Mouse (Mus musculus) thymus, adult 2 months (tissue): ENCODE results near the gene Hist1h3b. TPM values are rescaled to one million over a fixed set of nuclear protein-coding genes. Genes with fewer than 3 reads are reported as not detected.
"Not testable (repeated sequence)": the region's sequence is repeated elsewhere in the genome, so short reads cannot be mapped to it uniquely, and the experiment has no call there.

Experiments
- DNase-seq: peaks from one replicate; pipeline ENCODE4 v3.0.0; 2021
- H3K27ac ChIP-seq: fragments of 200-500 bp; 2 replicates; pipeline ENCODE4 v1.5.1; 2012; ENCODE audit warnings: low read length, control low read depth; ENCODE audit not compliant: control insufficient read depth, insufficient read depth
- H3K27me3 ChIP-seq: fragments of 200-500 bp; 2 replicates; pipeline ENCODE4 v1.6.1; 2012; ENCODE audit warnings: mild to moderate bottlenecking, low read length, moderate library complexity, mixed read lengths; ENCODE audit not compliant: control insufficient read depth, insufficient read depth
- H3K36me3 ChIP-seq: fragments of 200-500 bp; 2 replicates; pipeline ENCODE4 v1.6.1; 2012; ENCODE audit warnings: mild to moderate bottlenecking, low read length, moderate library complexity; ENCODE audit not compliant: control insufficient read depth, insufficient read depth
- H3K4me1 ChIP-seq: fragments of 200-500 bp; replicated peaks from 2 replicates; pipeline ENCODE4 v1.6.1; 2012; ENCODE audit warnings: low read length; ENCODE audit not compliant: control insufficient read depth, insufficient read depth
- H3K4me3 ChIP-seq: fragments of 200-500 bp; 2 replicates; pipeline ENCODE4 v1.5.1; 2012; ENCODE audit warnings: mild to moderate bottlenecking, low read length, control low read depth, moderate library complexity; ENCODE audit not compliant: control insufficient read depth, insufficient read depth
- CTCF ChIP-seq: fragments of 200-500 bp; IDR thresholded peaks from 2 replicates; pipeline ENCODE4 v1.5.1; 2012; ENCODE audit warnings: mild to moderate bottlenecking, control low read depth, low read length, moderate library complexity, borderline replicate concordance; ENCODE audit not compliant: control insufficient read depth, poor library complexity, insufficient read depth; ENCODE audit errors: extremely low read depth
- POLR2A ChIP-seq: fragments of 200-500 bp; IDR thresholded peaks from 2 replicates; pipeline ENCODE4 v1.6.1; 2012; ENCODE audit warnings: mild to moderate bottlenecking, low read length, control low read depth, moderate library complexity; ENCODE audit not compliant: control insufficient read depth, poor library complexity, insufficient read depth; ENCODE audit errors: extremely low read depth
- WGBS: fragments of 180-500 bp; shearing (Covaris S2); methylation state at CpG from one replicate; pipeline ENCODE4 v1.1.7; 2018; 5-methylcytosine and 5-hydroxymethylcytosine counted together
- polyA plus RNA-seq: library from polyadenylated mRNA; depleted of rRNA; stranded (reverse); fragments of >200 nt; gene quantifications from 2 replicates; pipeline ENCODE4 v1.2.3, GENCODE M21; 2012

The Hist1h3b gene
- polyA plus RNA-seq, 1 experiment = 529 TPM

DNA sequence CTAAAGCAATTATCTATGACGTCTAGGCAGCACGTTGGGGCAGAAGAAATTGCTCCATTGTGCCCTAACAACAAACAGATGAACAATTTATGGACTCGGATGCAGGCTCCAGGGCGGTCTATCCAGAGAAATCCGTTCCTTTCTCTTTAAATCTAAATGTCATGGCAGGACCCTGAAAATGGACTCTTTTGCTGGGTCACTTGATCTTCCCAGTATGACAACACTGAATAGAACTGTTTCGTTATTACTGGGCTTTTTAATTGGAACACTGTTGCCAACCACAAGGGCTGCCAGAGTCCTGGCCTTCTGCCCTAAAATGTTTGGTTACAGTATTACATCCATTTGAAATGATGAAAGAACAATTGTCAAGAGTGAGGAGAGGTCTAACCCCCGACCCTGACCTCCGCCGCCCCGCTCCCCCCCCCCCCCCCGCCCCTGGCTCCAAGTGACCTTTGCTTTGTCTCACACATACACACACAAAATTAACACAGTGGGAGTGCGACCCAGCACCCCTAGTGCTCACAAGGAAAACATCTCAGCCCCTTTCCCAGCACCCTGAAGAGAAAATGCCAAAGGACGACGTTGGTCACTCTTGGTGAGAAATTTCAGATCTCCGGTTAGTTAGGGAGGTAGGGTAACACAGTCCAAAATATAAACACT lies 42.2 kb upstream of the Hist1h3b start:
- TF ChIP-seq POLR2A = no peak
- no peak for TF ChIP-seq CTCF
- no peak for DNase-seq
- WGBS = 39% methylated on average over 15 of the region's 15 CpGs
- Histone ChIP-seq H3K4me3 (peak overlapping the region; percentile 56), H3K36me3 (no peaks in the 10 kb centered on the region), H3K27me3 (no peaks in the 10 kb centered on the region), H3K27ac (peak overlapping the region; percentile 74), H3K4me1 (peaks cover 8% of the 10 kb centered on the region)

DNA sequence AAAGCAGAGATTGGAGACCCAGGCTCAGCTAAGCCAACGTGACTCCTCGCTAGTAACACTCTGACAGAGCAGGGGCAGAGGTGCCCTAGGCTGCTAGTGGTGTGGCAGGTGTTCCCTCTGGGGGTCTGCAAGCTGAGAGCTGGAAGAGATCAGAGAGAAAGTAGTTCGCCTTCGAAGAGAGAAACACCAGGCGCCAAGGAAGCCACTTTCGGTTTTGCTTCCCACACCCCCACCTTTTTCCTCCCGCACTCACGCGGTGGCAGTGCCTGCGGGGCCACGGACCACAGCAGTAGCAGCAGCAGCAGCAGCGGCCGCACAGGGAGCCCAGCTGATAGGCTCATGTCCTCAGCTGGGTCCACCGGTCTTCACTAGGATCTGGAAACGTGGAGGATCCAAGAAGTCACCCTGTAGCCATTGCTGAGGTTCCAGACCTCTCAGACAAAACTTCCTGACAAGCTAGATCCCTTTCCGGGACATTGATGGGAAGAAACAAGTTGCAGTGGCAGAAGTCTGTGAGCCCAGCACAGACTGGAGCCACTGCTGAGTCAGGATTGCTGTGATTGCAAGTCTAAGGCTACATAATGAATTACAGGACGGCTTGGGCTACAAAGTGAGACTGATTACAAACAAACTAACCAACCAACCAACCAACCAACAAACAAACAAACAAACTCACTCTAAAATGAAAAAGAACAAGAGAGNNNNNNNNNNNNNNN lies 41.5 kb upstream of the Hist1h3b start, which contains the start of gene Hfe:
Hfe (minus strand) TSS at position 481 of the 716 bp plus-strand sequence.
- H3K27ac ChIP-seq = peak within 1 kb of the TSS; percentile 74
- H3K4me3 ChIP-seq = peak within 1 kb of the TSS; percentile 56
- no peak for TF ChIP-seq CTCF
- peak; percentile 50; the same call in 1 of the 2 replicates for TF ChIP-seq POLR2A
- no peaks in the 10 kb centered on the region for H3K27me3 ChIP-seq
- 4% methylated on average over 17 of the region's 17 CpGs for WGBS
- peak; percentile 74 for DNase-seq
- no peaks in the 10 kb centered on the region for H3K36me3 ChIP-seq
- peaks cover 8% of the 10 kb centered on the region for H3K4me1 ChIP-seq

DNA sequence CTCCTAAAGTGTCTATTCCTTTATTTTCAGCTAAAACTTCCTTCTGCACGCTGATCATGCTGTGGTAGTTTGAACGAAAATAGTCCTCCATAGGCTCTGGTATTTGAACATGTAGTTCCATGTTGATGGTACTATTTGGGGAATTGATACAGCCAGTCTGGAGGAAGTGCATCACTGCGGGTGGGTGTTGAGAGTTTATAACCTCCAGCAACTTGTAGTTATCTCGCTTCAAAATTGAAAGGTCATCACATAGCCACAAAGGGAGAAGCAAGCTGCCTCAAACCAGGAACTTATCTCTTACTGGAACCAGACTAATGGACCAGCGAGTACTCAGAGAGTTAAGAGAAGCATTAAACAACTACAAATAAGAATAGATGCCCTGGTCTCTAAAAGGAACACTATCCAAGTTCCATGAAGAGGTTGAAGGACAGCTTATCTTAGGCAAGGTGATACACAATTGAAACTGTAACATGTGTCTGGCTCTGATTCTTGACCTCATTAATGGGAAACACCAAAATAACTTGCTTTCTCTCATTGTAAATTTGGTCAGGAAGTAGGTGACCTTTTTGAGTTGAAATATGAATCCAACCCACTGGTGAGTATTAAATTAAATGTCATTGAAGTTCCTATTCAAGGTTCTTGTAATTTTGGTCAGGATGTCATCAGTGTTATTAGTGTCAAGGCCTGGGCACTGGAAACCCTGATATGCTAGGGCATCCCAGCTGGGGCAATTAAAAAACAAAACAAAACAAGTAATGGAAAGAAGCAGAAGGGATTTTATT lies 35.6 kb upstream of the Hist1h3b start:
- H3K36me3 ChIP-seq = no peaks in the 10 kb centered on the region
- H3K4me1 ChIP-seq = no peaks in the 10 kb centered on the region; the same call in 1 of the 2 replicates
- H3K4me3 ChIP-seq = no peak overlapping the region
- H3K27me3 ChIP-seq = no peaks in the 10 kb centered on the region
- TF ChIP-seq CTCF (no peak), POLR2A (no peak)
- WGBS = 66% methylated on average over 5 of the region's 5 CpGs
- H3K27ac ChIP-seq = no peak overlapping the region
- no peak for DNase-seq

DNA sequence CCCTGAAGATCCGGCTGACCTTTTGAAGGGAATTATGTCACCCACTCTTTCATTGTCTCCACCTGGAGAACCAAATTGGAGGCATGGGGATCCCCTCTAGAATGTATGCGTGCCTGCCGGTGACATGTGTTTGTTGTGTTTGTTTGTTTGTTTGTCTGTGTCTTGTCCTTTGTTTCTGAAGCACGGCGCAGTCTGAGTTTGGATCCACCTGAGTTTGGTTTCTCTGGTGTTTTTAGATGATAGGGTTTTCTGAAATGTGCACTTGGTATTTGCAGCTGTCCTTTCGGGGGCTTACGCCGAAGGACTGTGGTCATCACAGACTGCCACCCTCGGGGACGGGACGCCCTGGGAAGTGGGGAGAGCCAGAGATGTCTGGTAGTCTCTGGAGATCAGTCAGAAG lies 34.9 kb upstream of the Hist1h3b start:
- H3K4me3 ChIP-seq = no peak overlapping the region
- H3K4me1 ChIP-seq = no peaks in the 10 kb centered on the region; the same call in 1 of the 2 replicates
- H3K36me3 ChIP-seq = no peaks in the 10 kb centered on the region
- no peaks in the 10 kb centered on the region for H3K27me3 ChIP-seq
- TF ChIP-seq CTCF = no peak
- no peak for TF ChIP-seq POLR2A
- no peak for DNase-seq
- 72% methylated on average over 11 of the region's 11 CpGs for WGBS
- H3K27ac ChIP-seq = no peak overlapping the region

DNA sequence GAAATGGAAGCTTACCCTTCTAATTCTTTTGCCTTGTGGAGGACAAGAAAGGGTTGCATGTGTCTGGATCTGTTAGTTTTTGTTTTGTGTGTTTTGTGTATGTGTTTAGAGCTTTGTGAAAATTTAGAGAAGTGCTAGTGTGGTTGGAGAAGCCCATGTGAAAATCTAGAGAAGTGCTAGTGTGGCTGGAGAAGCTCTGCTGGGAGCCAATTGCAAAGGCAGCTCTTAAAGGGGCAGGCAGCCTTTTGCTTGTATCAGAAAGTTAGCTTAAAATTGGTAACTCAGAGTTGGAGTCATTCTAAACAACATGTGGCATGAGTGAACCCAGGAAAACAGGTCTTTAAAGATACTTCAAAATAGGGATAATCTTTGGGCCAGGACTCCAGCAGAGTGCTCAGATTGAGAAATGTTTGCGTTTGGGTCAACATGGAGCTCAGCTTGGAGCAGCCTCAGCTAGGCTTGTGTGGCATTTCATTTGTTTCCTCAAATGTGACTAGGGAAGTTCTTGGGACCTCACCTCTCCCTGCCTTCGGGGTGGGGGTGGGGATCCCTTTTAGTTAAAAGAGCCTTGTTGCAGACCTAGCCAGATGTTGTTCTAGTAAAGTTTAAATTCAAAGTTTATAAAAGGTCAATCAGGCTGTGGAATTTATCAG lies 34.3 kb upstream of the Hist1h3b start:
- not testable (repeated sequence) for H3K36me3 ChIP-seq, H3K4me1 ChIP-seq, DNase-seq, H3K4me3 ChIP-seq, H3K27ac ChIP-seq, H3K27me3 ChIP-seq
- 45% methylated on average over 2 of the region's 2 CpGs for WGBS

DNA sequence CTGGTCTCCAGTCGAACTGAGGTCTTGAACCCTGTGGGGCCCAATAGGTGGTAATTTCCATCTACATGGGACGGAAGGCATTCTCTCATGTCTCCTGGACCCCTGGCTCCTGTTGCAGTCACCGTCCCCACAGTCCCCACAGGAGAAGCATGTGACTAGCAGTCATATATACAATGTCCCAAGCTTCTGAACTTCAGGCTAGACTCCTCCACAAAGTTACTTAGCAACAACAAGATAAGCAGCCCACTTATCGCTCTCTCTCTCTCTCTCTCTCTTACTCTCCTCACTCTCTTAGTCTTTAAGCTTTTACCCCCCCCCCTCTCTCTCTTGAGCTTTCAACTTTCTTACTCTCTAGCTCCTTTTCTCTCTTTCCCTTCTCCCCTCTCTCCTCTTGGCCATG lies 27.8 kb upstream of the Hist1h3b start:
- over 99% methylated on average over 4 of the region's 4 CpGs for WGBS
- Histone ChIP-seq H3K27me3 (no peaks in the 10 kb centered on the region), H3K27ac (no peak overlapping the region), H3K4me3 (no peak overlapping the region), H3K4me1 (peaks cover 10% of the 10 kb centered on the region), H3K36me3 (no peaks in the 10 kb centered on the region)
- DNase-seq = no peak
- no peak for TF ChIP-seq POLR2A
- TF ChIP-seq CTCF = no peak
